Mouse (Mus musculus) adrenal gland, adult 8-10 months (tissue): Measurements from ENCODE around the gene Gpr141. TPM values are rescaled to one million over a fixed set of nuclear protein-coding genes. Genes with fewer than 3 reads are reported as not detected.
"Not testable (repeated sequence)": the region's sequence is repeated elsewhere in the genome, so short reads cannot be mapped to it uniquely, and the experiment has no call there.

Experiments
- DNase-seq: peaks from one replicate; pipeline ENCODE4 v3.0.0; 2022
- total RNA-seq, 4 experiments: library from RNA; stranded (reverse); gene quantifications; 2 replicates each; pipeline ENCODE4 v1.2.4; 2022

Gpr141 gene
- total RNA-seq, result 1 to 10 TPM in 1 of 4 experiments, under 1 TPM in 3; 0.28 to 1.1 (median 0.66) TPM

- DNase-seq, result no peak
Measured at GRCm38 (mm10) chr13:19824071-19824470, at the start of gene Gpr141. Gene Gpr141 (minus strand): TSS chr13:19824257.

GRCm38 (mm10) chr13:19864241-19864640, 40.2 kb upstream of the Gpr141 start:
- no peak for DNase-seq

- DNase-seq, result no peak
Measured at GRCm38 (mm10) chr13:19854629-19855333, 30.7 kb upstream of the Gpr141 start.

GRCm38 (mm10) chr13:19854049-19854448, 30.0 kb upstream of the Gpr141 start:
- no peak for DNase-seq

GRCm38 (mm10) chr13:19843448-19843847, 19.4 kb upstream of the Gpr141 start:
- no peak for DNase-seq

GRCm38 (mm10) chr13:19842707-19843106, 18.6 kb upstream of the Gpr141 start:
- no peak for DNase-seq

GRCm38 (mm10) chr13:19841615-19842014, 17.6 kb upstream of the Gpr141 start:
- no peak for DNase-seq

GRCm38 (mm10) chr13:19840206-19840605, 16.1 kb upstream of the Gpr141 start:
- no peak for DNase-seq

- no peak for DNase-seq
Measured at GRCm38 (mm10) chr13:19830560-19830959, 6.5 kb upstream of the Gpr141 start.

GRCm38 (mm10) chr13:19828095-19828494, 4.0 kb upstream of the Gpr141 start:
- no peak for DNase-seq

- DNase-seq, result no peak
Measured at GRCm38 (mm10) chr13:19821639-19822038, 2.4 kb downstream of the Gpr141 start.

- no peak for DNase-seq
Measured at GRCm38 (mm10) chr13:19819926-19820325, 4.1 kb downstream of the Gpr141 start.

GRCm38 (mm10) chr13:19819243-19819642, 4.8 kb downstream of the Gpr141 start:
- no peak for DNase-seq

GRCm38 (mm10) chr13:19794942-19795341, 29.1 kb downstream of the Gpr141 start:
- DNase-seq, result no peak

- no peak for DNase-seq
Measured at GRCm38 (mm10) chr13:19794486-19794885, 29.6 kb downstream of the Gpr141 start.

GRCm38 (mm10) chr13:19793761-19794160, 30.3 kb downstream of the Gpr141 start:
- no peak for DNase-seq

GRCm38 (mm10) chr13:19787946-19788345, 36.1 kb downstream of the Gpr141 start:
- not testable (repeated sequence) for DNase-seq

GRCm38 (mm10) chr13:19770163-19770562, 53.9 kb downstream of the Gpr141 start:
- DNase-seq, result no peak

GRCm38 (mm10) chr13:19767202-19767601, 56.9 kb downstream of the Gpr141 start:
- no peak for DNase-seq

GRCm38 (mm10) chr13:19764276-19764675, 59.8 kb downstream of the Gpr141 start:
- DNase-seq, result no peak

GRCm38 (mm10) chr13:19763211-19763610, 60.8 kb downstream of the Gpr141 start:
- no peak for DNase-seq

GRCm38 (mm10) chr13:19745741-19746140, 78.3 kb downstream of the Gpr141 start:
- DNase-seq, result no peak

GRCm38 (mm10) chr13:19744536-19744935, 79.5 kb downstream of the Gpr141 start:
- no peak for DNase-seq

GRCm38 (mm10) chr13:19734597-19734996, 89.5 kb downstream of the Gpr141 start:
- DNase-seq, result no peak

- DNase-seq, result no peak
Measured at GRCm38 (mm10) chr13:19730826-19731225, 93.2 kb downstream of the Gpr141 start.
